Mouse (Mus musculus): ENCODE measurements around the gene Krtap14. TPM values are rescaled to one million over a fixed set of nuclear protein-coding genes. Genes with fewer than 3 reads are reported as not detected.

The Krtap14 gene
- not detected for polyA plus RNA-seq (2014; fragmentation: Illumina TruSeq; extraction: RNeasy Lipid Tissue Mini Kit (QIAGEN cat#74804); ENCODE audit: low read depth, low replicate concordance)

DNA sequence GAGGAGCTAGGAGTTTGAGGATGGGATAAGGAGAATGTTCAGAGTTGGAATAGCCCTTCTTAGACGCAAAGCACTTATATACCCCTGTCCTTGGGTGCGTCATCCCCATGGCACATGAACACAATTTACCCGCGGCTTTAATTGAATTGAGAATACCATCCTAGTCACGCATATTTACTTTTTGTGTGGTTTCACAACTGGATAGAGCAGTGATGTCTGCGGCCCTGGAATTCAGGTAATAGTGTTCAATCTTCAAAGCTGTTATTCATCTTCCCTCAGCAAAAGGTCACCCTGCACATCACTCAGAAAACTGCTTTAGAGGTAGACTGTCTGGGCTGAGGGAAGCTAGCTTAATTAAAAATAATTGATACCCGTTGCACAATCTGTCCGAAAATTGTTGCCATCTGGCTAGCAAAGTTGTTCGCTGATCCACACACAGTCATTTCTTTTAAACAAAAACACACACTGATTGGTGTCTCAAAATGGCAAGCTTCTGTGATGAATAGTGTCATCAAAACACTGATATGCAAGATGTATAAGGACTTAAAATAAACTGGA is at the start of gene Krtap14:
Krtap14 (minus strand) TSS at position 51 of the 558 bp plus-strand sequence.

DNA sequence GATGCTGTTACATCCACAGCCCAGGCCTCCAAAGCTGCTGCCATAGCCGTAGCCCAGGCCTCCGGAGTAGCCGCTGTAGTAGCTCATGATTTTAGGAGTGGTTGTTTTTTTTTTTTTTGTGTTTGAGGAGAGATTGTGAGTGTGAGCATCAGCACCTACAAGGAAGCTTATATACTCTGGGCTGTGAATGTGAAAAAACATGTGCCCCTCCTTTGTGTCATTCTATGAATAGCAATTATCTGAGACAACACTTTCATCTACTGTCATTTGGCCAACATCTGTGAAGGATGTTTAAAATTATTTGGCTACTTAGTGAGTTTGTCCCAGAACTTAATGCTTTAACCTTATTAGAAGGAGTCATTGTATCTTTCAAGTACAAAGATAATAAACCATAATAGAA is 48.2 kb upstream of the Krtap14 start, which contains the start of gene Krtap19-2:
Krtap19-2 (minus strand) TSS at position 101 of the 400 bp plus-strand sequence.

DNA sequence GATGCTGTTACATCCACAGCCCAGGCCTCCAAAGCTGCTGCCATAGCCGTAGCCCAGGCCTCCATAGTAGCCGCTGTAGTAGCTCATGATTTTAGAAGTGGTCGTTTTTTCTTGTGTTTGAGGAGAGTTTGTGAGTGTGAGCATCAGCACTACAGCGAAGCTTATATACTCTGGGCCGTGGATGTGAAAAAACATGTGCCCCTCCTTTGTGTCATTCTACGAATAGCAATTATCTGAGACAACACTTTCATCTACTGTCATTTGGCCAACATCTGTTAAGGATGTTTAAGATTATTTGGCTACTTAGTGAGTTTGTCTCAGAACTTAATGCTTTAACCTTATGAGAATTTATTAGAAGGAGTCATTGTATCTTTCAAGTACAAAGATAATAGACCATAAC is 43.4 kb upstream of the Krtap14 start, which contains the start of gene Krtap19-1:
Krtap19-1 (minus strand) TSS at position 101 of the 400 bp plus-strand sequence.

DNA sequence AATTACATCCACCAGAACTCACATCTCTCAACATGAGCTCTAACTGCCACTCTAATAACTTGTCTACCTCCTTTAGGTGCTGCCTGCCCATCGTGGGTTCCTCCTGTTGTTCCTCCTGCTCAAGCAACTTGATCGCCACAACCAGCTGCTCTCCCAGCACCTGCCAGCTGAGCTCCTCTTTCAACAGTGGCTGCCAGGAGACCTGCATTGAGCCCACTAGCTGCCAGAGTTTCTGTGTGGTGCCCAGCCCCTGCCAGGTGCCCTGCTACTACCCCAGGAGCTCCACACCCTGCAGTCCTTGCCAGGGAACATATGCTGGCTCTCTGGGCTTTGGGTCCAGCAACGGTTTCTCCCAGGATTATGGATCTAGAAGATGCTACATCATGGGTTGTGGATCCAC is 5.9 kb downstream of the Krtap14 start, which contains the start of gene Krtap15:
Krtap15 (plus strand) TSS at position 150 of the 400 bp plus-strand sequence.

DNA sequence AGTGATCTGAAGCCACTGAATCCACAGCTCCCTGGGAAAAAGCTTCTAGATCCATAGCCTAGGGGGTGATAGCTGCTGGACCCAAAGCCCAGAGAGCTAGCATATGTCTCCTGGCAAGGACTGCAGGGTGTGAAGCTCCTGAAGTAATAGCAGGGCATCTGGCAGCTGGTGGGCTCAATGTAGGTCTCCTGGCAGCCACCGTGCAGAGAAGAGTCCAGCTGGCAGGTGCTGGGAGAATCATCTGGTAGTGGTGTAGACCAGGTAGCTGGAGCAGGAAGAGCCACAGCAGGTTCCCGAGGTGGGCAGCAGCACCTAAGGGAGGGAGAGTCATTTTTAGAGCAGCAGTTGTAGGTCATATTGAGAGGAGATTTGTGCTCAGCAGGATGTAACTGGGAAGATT is 14.1 kb downstream of the Krtap14 start, which contains the start of gene Gm20741:
Gm20741 (minus strand) TSS at position 394 of the 400 bp plus-strand sequence.

DNA sequence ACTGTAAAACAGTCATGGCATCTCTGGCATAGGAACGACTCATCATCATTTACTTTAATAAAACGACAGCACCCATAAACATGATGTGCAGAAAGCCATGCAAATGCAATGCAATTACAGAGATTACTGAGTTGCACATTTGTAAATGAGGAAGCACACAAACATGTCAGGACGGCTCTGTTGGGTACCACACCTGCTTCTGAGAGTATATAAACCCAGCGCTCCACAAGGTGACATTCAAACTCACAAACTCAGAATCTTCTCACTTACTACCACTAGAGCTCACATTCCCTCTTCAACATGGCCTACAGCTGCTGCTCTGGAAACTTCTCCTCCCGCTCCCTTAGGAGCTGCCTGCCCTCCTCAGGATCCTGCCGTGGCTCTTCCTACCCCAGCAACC is 48.3 kb downstream of the Krtap14 start, which contains the start of gene Gm5965:
Gm5965 (plus strand) TSS at position 301 of the 400 bp plus-strand sequence.

DNA sequence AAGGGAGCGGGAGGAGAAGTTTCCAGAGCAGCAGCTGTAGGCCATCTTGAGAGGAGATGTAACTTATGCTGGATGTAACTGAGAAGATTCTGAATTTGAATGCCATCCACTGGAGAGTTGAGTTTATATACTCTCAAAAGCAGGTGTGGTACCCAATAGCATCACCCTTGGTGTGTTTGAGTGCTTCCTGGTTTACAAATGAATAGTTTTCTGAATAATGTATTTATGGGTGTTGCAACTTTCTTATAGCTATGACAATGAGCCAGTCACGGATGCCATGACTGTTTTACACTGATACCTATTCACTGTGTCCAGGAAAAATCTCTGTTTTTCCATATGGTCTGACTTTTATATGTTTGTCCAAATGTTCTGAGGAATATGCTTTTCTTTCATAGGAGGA is 51.8 kb downstream of the Krtap14 start, which contains the start of gene 2310057N15Rik:
2310057N15Rik (minus strand) TSS at position 101 of the 400 bp plus-strand sequence.

Other genes starting within 250 kb of the Krtap14 start
- gene Krtap24-1, start 213.9 kb downstream of the Krtap14 start, polyA plus RNA-seq (2014; fragmentation: Illumina TruSeq; extraction: RNeasy Lipid Tissue Mini Kit (QIAGEN cat#74804); ENCODE audit: low read depth, low replicate concordance), result not detected
- gene 2310079G19Rik, start 198.5 kb downstream of the Krtap14 start, polyA plus RNA-seq (2014; fragmentation: Illumina TruSeq; extraction: RNeasy Lipid Tissue Mini Kit (QIAGEN cat#74804); ENCODE audit: low read depth, low replicate concordance), result not detected
- gene Krtap26-1, start 178.3 kb downstream of the Krtap14 start, polyA plus RNA-seq (2014; fragmentation: Illumina TruSeq; extraction: RNeasy Lipid Tissue Mini Kit (QIAGEN cat#74804); ENCODE audit: low read depth, low replicate concordance), result not detected
- not detected for gene Krtap27-1, start 154.5 kb downstream of the Krtap14 start, polyA plus RNA-seq (2014; fragmentation: Illumina TruSeq; extraction: RNeasy Lipid Tissue Mini Kit (QIAGEN cat#74804); ENCODE audit: low read depth, low replicate concordance)
- not detected for gene 2310061N02Rik, start 118.2 kb downstream of the Krtap14 start, polyA plus RNA-seq (2014; fragmentation: Illumina TruSeq; extraction: RNeasy Lipid Tissue Mini Kit (QIAGEN cat#74804); ENCODE audit: low read depth, low replicate concordance)
- not detected for gene Krtap13-1, start 97.3 kb downstream of the Krtap14 start, polyA plus RNA-seq (2014; fragmentation: Illumina TruSeq; extraction: RNeasy Lipid Tissue Mini Kit (QIAGEN cat#74804); ENCODE audit: low read depth, low replicate concordance)
- gene Krtap13, start 74.5 kb downstream of the Krtap14 start, polyA plus RNA-seq (2014; fragmentation: Illumina TruSeq; extraction: RNeasy Lipid Tissue Mini Kit (QIAGEN cat#74804); ENCODE audit: low read depth, low replicate concordance), result not detected
- gene 2310034C09Rik, start 67.3 kb downstream of the Krtap14 start, polyA plus RNA-seq (2014; fragmentation: Illumina TruSeq; extraction: RNeasy Lipid Tissue Mini Kit (QIAGEN cat#74804); ENCODE audit: low read depth, low replicate concordance), result not detected
- gene 2310057N15Rik, start 51.9 kb downstream of the Krtap14 start, polyA plus RNA-seq (2014; fragmentation: Illumina TruSeq; extraction: RNeasy Lipid Tissue Mini Kit (QIAGEN cat#74804); ENCODE audit: low read depth, low replicate concordance), result not detected
- gene Gm5965, start 48.2 kb downstream of the Krtap14 start, polyA plus RNA-seq (2014; fragmentation: Illumina TruSeq; extraction: RNeasy Lipid Tissue Mini Kit (QIAGEN cat#74804); ENCODE audit: low read depth, low replicate concordance), result not detected
- gene Gm20741, start 13.9 kb downstream of the Krtap14 start, polyA plus RNA-seq (2014; fragmentation: Illumina TruSeq; extraction: RNeasy Lipid Tissue Mini Kit (QIAGEN cat#74804); ENCODE audit: low read depth, low replicate concordance), result not detected
- not detected for gene Krtap15, start 5.9 kb downstream of the Krtap14 start, polyA plus RNA-seq (2014; fragmentation: Illumina TruSeq; extraction: RNeasy Lipid Tissue Mini Kit (QIAGEN cat#74804); ENCODE audit: low read depth, low replicate concordance)
- not detected for gene Krtap19-1, start 43.3 kb upstream of the Krtap14 start, polyA plus RNA-seq (2014; fragmentation: Illumina TruSeq; extraction: RNeasy Lipid Tissue Mini Kit (QIAGEN cat#74804); ENCODE audit: low read depth, low replicate concordance)
- not detected for gene Krtap19-2, start 48.1 kb upstream of the Krtap14 start, polyA plus RNA-seq (2014; fragmentation: Illumina TruSeq; extraction: RNeasy Lipid Tissue Mini Kit (QIAGEN cat#74804); ENCODE audit: low read depth, low replicate concordance)
- not detected for gene Krtap19-3, start 51.9 kb upstream of the Krtap14 start, polyA plus RNA-seq (2014; fragmentation: Illumina TruSeq; extraction: RNeasy Lipid Tissue Mini Kit (QIAGEN cat#74804); ENCODE audit: low read depth, low replicate concordance)
- not detected for gene Krtap19-4, start 58.9 kb upstream of the Krtap14 start, polyA plus RNA-seq (2014; fragmentation: Illumina TruSeq; extraction: RNeasy Lipid Tissue Mini Kit (QIAGEN cat#74804); ENCODE audit: low read depth, low replicate concordance)
- gene Krtap19-5, start 70.3 kb upstream of the Krtap14 start, polyA plus RNA-seq (2014; fragmentation: Illumina TruSeq; extraction: RNeasy Lipid Tissue Mini Kit (QIAGEN cat#74804); ENCODE audit: low read depth, low replicate concordance), result not detected
- gene Krtap19-9b, start 106.1 kb upstream of the Krtap14 start, polyA plus RNA-seq (2014; fragmentation: Illumina TruSeq; extraction: RNeasy Lipid Tissue Mini Kit (QIAGEN cat#74804); ENCODE audit: low read depth, low replicate concordance), result not detected
- gene Krtap16-3, start 136.7 kb upstream of the Krtap14 start, polyA plus RNA-seq (2014; fragmentation: Illumina TruSeq; extraction: RNeasy Lipid Tissue Mini Kit (QIAGEN cat#74804); ENCODE audit: low read depth, low replicate concordance), result not detected
- gene Krtap22-2, start 184.6 kb upstream of the Krtap14 start, polyA plus RNA-seq (2014; fragmentation: Illumina TruSeq; extraction: RNeasy Lipid Tissue Mini Kit (QIAGEN cat#74804); ENCODE audit: low read depth, low replicate concordance), result not detected
- not detected for gene Gm10229, start 189.1 kb upstream of the Krtap14 start, polyA plus RNA-seq (2014; fragmentation: Illumina TruSeq; extraction: RNeasy Lipid Tissue Mini Kit (QIAGEN cat#74804); ENCODE audit: low read depth, low replicate concordance)
- gene Krtap6-1, start 205.6 kb upstream of the Krtap14 start, polyA plus RNA-seq (2014; fragmentation: Illumina TruSeq; extraction: RNeasy Lipid Tissue Mini Kit (QIAGEN cat#74804); ENCODE audit: low read depth, low replicate concordance), result not detected
- gene Gm10228, start 215.3 kb upstream of the Krtap14 start, polyA plus RNA-seq (2014; fragmentation: Illumina TruSeq; extraction: RNeasy Lipid Tissue Mini Kit (QIAGEN cat#74804); ENCODE audit: low read depth, low replicate concordance), result not detected
- not detected for gene Krtap6-5, start 221.7 kb upstream of the Krtap14 start, polyA plus RNA-seq (2014; fragmentation: Illumina TruSeq; extraction: RNeasy Lipid Tissue Mini Kit (QIAGEN cat#74804); ENCODE audit: low read depth, low replicate concordance)
- not detected for gene 1110025L11Rik, start 237.9 kb upstream of the Krtap14 start, polyA plus RNA-seq (2014; fragmentation: Illumina TruSeq; extraction: RNeasy Lipid Tissue Mini Kit (QIAGEN cat#74804); ENCODE audit: low read depth, low replicate concordance)

Measured in liver, adult 10 weeks (tissue).